Mouse (Mus musculus): ENCODE measurements around the gene Zfp865. TPM values are rescaled to one million over a fixed set of nuclear protein-coding genes. Genes with fewer than 3 reads are reported as not detected.
"Not testable (repeated sequence)": the region's sequence is repeated elsewhere in the genome, so short reads cannot be mapped to it uniquely, and the experiment has no call there.

The Zfp865 gene
- polyA plus RNA-seq, 1 experiment from 2014 or later, result 6.1 TPM

- H3K27ac ChIP-seq (replicated peaks), result peak within 1 kb of the TSS; percentile 72
- peak; percentile 87 for ATAC-seq (replicated peaks)
- no peaks in the 10 kb centered on the region for H3K9me3 ChIP-seq
- H3K9ac ChIP-seq (replicated peaks), result peak within 1 kb of the TSS; percentile 88
- H3K36me3 ChIP-seq, result peaks cover 32% of the 10 kb centered on the region
- H3K4me1 ChIP-seq, result peaks cover 34% of the 10 kb centered on the region
- 5% methylated on average over 22 of the region's 26 CpGs for WGBS
- H3K4me2 ChIP-seq (replicated peaks), result peak within 1 kb of the TSS; percentile 85
- H3K27me3 ChIP-seq, result no peaks in the 10 kb centered on the region
- H3K4me3 ChIP-seq, result peak within 1 kb of the TSS; percentile 72
Measured at GRCm38 (mm10) chr7:4996003-4996895, 23.9 kb upstream of the Zfp865 start, which contains the start of gene Zfp579. TSS of gene Zfp579 (minus strand) at chr7:4996158.

DNA sequence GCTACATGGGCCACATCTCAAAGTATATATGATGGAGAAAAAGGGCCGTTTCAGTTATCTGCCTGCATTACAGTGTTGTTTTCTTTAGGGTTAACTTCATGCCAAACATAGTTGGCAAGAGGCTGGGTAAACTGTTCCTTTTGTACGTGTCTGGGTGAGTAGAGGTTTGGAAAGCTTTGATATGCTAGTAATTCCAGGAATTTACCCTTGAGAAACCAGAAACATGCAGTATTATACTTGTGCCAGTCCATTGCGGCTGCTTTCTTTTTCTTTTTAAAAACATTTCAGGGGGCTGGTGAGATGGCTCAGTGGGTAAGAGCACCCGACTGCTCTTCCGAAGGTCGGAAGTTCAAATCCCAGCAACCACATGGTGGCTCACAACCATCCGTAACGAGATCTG, 23.2 kb upstream of the Zfp865 start:
- 64% methylated on average over 8 of the region's 8 CpGs for WGBS
- H3K9me3 ChIP-seq, result no peaks in the 10 kb centered on the region
- peak overlapping the region; percentile 62 for H3K27ac ChIP-seq (replicated peaks)
- peaks cover 34% of the 10 kb centered on the region for H3K4me1 ChIP-seq
- peak overlapping the region; percentile 88 for H3K9ac ChIP-seq (replicated peaks)
- H3K36me3 ChIP-seq, result peaks cover 26% of the 10 kb centered on the region
- no peak for ATAC-seq (replicated peaks)
- H3K27me3 ChIP-seq, result no peaks in the 10 kb centered on the region
- H3K4me3 ChIP-seq, result peak overlapping the region; percentile 72
- H3K4me2 ChIP-seq (replicated peaks), result peak overlapping the region; percentile 85

- H3K4me2 ChIP-seq (replicated peaks), result no peak overlapping the region
- H3K36me3 ChIP-seq, result 0 out of 2 replicates have a peak, but pooled peaks cover 3% of the 10 kb centered on the region
Measured at GRCm38 (mm10) chr7:4999876-5000275, 20.3 kb upstream of the Zfp865 start.

DNA sequence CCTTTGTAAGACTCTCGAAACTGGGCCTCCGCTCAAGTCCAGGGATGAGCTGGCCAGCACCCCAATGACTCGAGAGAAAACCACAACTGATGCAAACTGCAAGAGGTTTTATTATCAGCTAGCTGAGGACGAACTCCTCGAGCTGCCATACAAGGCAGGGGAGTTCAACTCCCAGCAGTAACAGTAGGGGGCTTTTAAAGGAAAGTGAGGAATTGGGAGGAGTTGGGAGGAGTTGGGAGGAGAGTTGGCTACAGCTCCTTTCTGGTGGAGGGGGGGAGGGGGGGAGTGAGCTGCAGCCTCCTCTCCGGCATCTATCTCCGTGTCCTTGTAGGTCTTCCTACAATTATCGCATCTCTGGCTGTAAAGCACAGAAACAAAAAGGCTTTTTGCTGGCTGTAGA, 17.3 kb upstream of the Zfp865 start:
- ATAC-seq (replicated peaks); H3K27ac ChIP-seq (replicated peaks); H3K9me3 ChIP-seq; H3K4me2 ChIP-seq (replicated peaks); H3K4me3 ChIP-seq; H3K4me1 ChIP-seq; H3K9ac ChIP-seq (replicated peaks); H3K27me3 ChIP-seq: not testable (repeated sequence)
- 60% methylated on average over 8 of the region's 8 CpGs for WGBS
- peaks cover 19% of the 10 kb centered on the region for H3K36me3 ChIP-seq

More at GRCm38 (mm10) chr7:4999876-5000275, 20.3 kb upstream of the Zfp865 start:
- H3K9ac ChIP-seq (replicated peaks), result no peak overlapping the region
- no peaks in the 10 kb centered on the region for H3K27me3 ChIP-seq
- H3K27ac ChIP-seq (replicated peaks), result no peak overlapping the region
- 70% methylated on average over 2 of the region's 2 CpGs for WGBS
- ATAC-seq (replicated peaks), result no peak
- H3K9me3 ChIP-seq, result no peaks in the 10 kb centered on the region
- no peak overlapping the region for H3K4me3 ChIP-seq
- H3K4me1 ChIP-seq, result peaks cover 13% of the 10 kb centered on the region

DNA sequence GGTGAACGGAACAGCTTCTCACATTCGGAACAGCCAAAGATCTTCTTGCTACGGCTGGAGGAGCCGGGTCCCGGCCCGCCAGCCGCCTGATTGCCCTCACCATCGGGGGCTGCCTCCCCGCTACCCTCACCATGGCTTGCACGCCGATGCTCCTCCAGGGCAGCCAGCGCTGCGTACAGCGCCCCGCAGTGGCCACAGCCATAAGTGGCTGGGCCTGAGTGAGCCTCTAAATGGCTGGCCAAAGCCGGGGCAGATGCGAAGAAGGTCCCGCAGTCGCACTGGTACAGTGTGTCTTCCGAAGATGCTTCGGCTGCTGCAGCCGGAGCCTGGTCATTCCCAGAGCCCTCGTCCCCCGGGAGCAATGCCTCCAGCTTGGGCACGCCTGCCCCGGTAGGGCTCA, 11.9 kb upstream of the Zfp865 start:
- Histone ChIP-seq H3K36me3 (peaks cover 63% of the 10 kb centered on the region), H3K4me1 (peaks cover 3% of the 10 kb centered on the region; the same call in 1 of the 2 replicates), H3K4me2 (replicated peaks) (no peak overlapping the region), H3K27ac (replicated peaks) (no peak overlapping the region), H3K9me3 (no peaks in the 10 kb centered on the region), H3K9ac (replicated peaks) (no peak overlapping the region), H3K4me3 (no peak overlapping the region), H3K27me3 (no peaks in the 10 kb centered on the region)
- WGBS, result 97% methylated on average over 26 of the region's 26 CpGs
- no peak for ATAC-seq (replicated peaks)

GRCm38 (mm10) chr7:5012681-5013513, 7.3 kb upstream of the Zfp865 start:
- no peak for ATAC-seq (replicated peaks)
- WGBS, result 91% methylated on average over 27 of the region's 27 CpGs
- H3K27me3 ChIP-seq, result no peaks in the 10 kb centered on the region
- H3K9me3 ChIP-seq, result no peaks in the 10 kb centered on the region
- peaks cover 16% of the 10 kb centered on the region for H3K4me1 ChIP-seq
- no peak overlapping the region for H3K4me3 ChIP-seq
- H3K36me3 ChIP-seq, result peaks cover 47% of the 10 kb centered on the region
- no peak overlapping the region; the same call in 1 of the 2 replicates for H3K4me2 ChIP-seq (replicated peaks)
- no peak overlapping the region for H3K9ac ChIP-seq (replicated peaks)
- H3K27ac ChIP-seq (replicated peaks), result no peak overlapping the region

GRCm38 (mm10) chr7:5014251-5015117, 5.7 kb upstream of the Zfp865 start, which contains the start of the genes Zfp524 and Fiz1:
TSS of gene Zfp524 (plus strand) at chr7:5014415.
TSS of gene Fiz1 (minus strand) at chr7:5014697.
- Histone ChIP-seq H3K9ac (replicated peaks) (peak within 1 kb of the TSS; percentile 82), H3K4me1 (peaks cover 19% of the 10 kb centered on the region), H3K36me3 (peaks cover 31% of the 10 kb centered on the region), H3K27me3 (no peaks in the 10 kb centered on the region), H3K4me2 (replicated peaks) (peak within 1 kb of the TSS; percentile 61), H3K27ac (replicated peaks) (peak within 1 kb of the TSS; percentile 99), H3K9me3 (no peaks in the 10 kb centered on the region), H3K4me3 (peak within 1 kb of the TSS; percentile 89)
- peak; percentile 86 for ATAC-seq (replicated peaks)
- WGBS, result under 1% methylated on average over 42 of the region's 42 CpGs

DNA sequence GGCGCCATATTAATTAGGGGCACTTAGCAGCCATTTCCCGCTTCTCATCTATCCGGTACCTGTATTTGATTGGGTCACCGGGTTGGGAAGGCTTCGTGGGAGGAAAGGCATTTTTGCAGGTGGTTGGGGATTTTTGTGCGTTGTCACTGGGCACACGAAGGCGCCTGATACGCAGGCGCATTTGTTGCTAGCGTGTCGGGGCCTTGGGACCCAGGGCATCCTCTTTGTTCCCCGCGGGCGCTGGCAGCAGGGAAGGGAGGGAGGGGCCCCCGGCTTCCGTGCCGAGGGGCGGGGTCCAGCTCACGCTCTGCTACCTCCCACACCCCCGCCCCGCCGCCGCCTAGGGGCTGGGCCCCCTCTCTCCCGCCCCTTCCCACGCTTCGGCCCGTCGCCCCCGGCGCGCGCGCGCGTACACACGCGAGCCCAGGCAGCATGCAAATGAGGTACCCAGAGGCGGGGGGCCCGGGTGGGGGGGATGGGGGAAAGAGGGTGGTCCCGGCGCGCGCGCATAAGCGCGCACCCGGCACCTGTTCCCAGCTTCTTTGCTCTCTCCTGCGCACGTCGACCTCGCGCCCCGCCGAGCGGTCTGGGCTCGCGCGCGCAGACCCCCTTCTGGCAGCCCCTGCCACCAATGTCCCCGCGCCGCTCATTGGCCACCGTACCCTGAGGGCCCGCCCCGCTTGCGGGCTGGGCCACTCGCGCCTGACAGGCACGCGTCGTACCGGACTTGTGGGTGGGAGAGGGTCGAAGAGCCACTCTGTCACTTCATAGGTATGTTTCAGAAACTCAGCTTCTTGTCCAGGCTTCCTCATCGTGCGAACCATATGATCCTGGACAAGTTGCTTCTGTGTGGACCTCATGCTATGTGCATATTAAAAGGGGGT, 4.8 kb upstream of the Zfp865 start, which contains the start of gene Gm44973:
TSS of gene Gm44973 (plus strand) at position 379 of the 884 bp plus-strand sequence.
- under 1% methylated on average over 70 of the region's 76 CpGs for WGBS
- ATAC-seq (replicated peaks), result peak; percentile 80
- Histone ChIP-seq H3K4me1 (peaks cover 21% of the 10 kb centered on the region), H3K27me3 (no peaks in the 10 kb centered on the region), H3K9ac (replicated peaks) (peak within 1 kb of the TSS; percentile 82), H3K4me3 (peak within 1 kb of the TSS; percentile 89), H3K9me3 (no peaks in the 10 kb centered on the region), H3K27ac (replicated peaks) (peak within 1 kb of the TSS; percentile 99), H3K4me2 (replicated peaks) (peak within 1 kb of the TSS; percentile 61), H3K36me3 (peaks cover 23% of the 10 kb centered on the region)

GRCm38 (mm10) chr7:5016057-5016456, 4.1 kb upstream of the Zfp865 start:
- ATAC-seq (replicated peaks), result no peak
- Histone ChIP-seq H3K4me2 (replicated peaks) (peak overlapping the region; percentile 61), H3K4me1 (peaks cover 25% of the 10 kb centered on the region), H3K9ac (replicated peaks) (peak overlapping the region; percentile 51), H3K36me3 (peaks cover 16% of the 10 kb centered on the region), H3K9me3 (no peaks in the 10 kb centered on the region), H3K4me3 (peak overlapping the region; percentile 89), H3K27ac (replicated peaks) (peak overlapping the region; percentile 99), H3K27me3 (no peaks in the 10 kb centered on the region)
- 65% methylated on average over 3 of the region's 3 CpGs for WGBS

- H3K27ac ChIP-seq (replicated peaks), result no peak overlapping the region
- H3K4me2 ChIP-seq (replicated peaks), result no peak overlapping the region
- 98% methylated on average over 2 of the region's 2 CpGs for WGBS
- no peaks in the 10 kb centered on the region for H3K27me3 ChIP-seq
- peaks cover 34% of the 10 kb centered on the region for H3K4me1 ChIP-seq
- no peaks in the 10 kb centered on the region for H3K9me3 ChIP-seq
- no peak overlapping the region for H3K9ac ChIP-seq (replicated peaks)
- ATAC-seq (replicated peaks), result no peak
- no peak overlapping the region for H3K4me3 ChIP-seq
- peaks cover 7% of the 10 kb centered on the region for H3K36me3 ChIP-seq
Measured at GRCm38 (mm10) chr7:5016920-5017319, 3.3 kb upstream of the Zfp865 start.

Measured in forebrain, embryonic 15.5 days (tissue).